Mouse (Mus musculus) olfactory bulb, adult 2 months (tissue): ENCODE measurements at regions not wholly inside any gene's neighbourhood (a gene's known extent, or its start where the extent isn't known, plus 50 kb on each side); places are given as distances from the start of the nearest gene placed in this dataset.

Source experiments
- CTCF ChIP-seq: fragments of 200-500 bp; IDR thresholded peaks from 2 replicates; pipeline ENCODE4 v1.5.1; 2012; ENCODE audit warnings: low read depth, mild to moderate bottlenecking, low read length, moderate library complexity; ENCODE audit not compliant: insufficient read depth
- POLR2A ChIP-seq: fragments of 200-500 bp; IDR thresholded peaks from 2 replicates; pipeline ENCODE4 v1.6.1; 2012; ENCODE audit warnings: mild to moderate bottlenecking, low read depth, low read length, moderate library complexity; ENCODE audit not compliant: insufficient read depth

GRCm38 (mm10) chr3:102292385-102292784 is 87.9 kb upstream of the Vangl1 start:
- no peak for TF ChIP-seq CTCF
- TF ChIP-seq POLR2A: no peak
